Mouse (Mus musculus) intestine, embryonic 14.5 days (tissue): Measurements from ENCODE around the gene Mapk12. TPM values are rescaled to one million over a fixed set of nuclear protein-coding genes. Genes with fewer than 3 reads are reported as not detected.

Experiments
- ATAC-seq: fragments of 200-750 bp; cut with Nextera tagmentation; replicated peaks from 2 replicates; pipeline ENCODE4 v1.8.0; 2017; ENCODE audit warnings: low read depth, moderate number of reproducible peaks, moderate TSS enrichment, moderate library complexity; ENCODE audit not compliant: low FRiP score, low TSS enrichment
- DNase-seq: peaks from one replicate; pipeline ENCODE4 v3.0.0-alpha.2; 2018; ENCODE audit warnings: low spot score
- H3K27ac ChIP-seq: fragments of 300-500 bp; sonication (generic); 2 replicates; pipeline ENCODE4 v1.5.1; 2014; ENCODE audit warnings: low read depth, mild to moderate bottlenecking, control low read depth
- H3K27me3 ChIP-seq: fragments of 300-500 bp; sonication (generic); replicated peaks from 2 replicates; pipeline ENCODE4 v1.6.1; 2014; ENCODE audit warnings: low read length, control low read depth; ENCODE audit not compliant: control insufficient read depth, insufficient read depth
- H3K36me3 ChIP-seq: fragments of 300-500 bp; sonication (generic); 2 replicates; pipeline ENCODE4 v1.6.1; 2014; ENCODE audit warnings: low read length, control low read depth; ENCODE audit not compliant: control insufficient read depth, insufficient read depth
- H3K4me1 ChIP-seq: fragments of 300-500 bp; sonication (generic); replicated peaks from 2 replicates; pipeline ENCODE4 v1.6.1; 2014; ENCODE audit warnings: low read length, control low read depth, mixed read lengths; ENCODE audit not compliant: control insufficient read depth, insufficient read depth
- H3K4me2 ChIP-seq: fragments of 300-500 bp; sonication (generic); 2 replicates; pipeline ENCODE4 v1.6.1; 2014; ENCODE audit warnings: low read length
- H3K4me3 ChIP-seq: fragments of 300-500 bp; sonication (generic); 2 replicates; pipeline ENCODE4 v1.5.1; 2014; ENCODE audit warnings: low read depth, low read length, control low read depth, mixed read lengths
- H3K9ac ChIP-seq: fragments of 300-500 bp; sonication (generic); 2 replicates; pipeline ENCODE4 v1.6.1; 2014; ENCODE audit warnings: mild to moderate bottlenecking, low read length
- H3K9me3 ChIP-seq: fragments of 300-500 bp; sonication (generic); 2 replicates; pipeline ENCODE4 v1.6.1; 2016; ENCODE audit warnings: low read length, control low read depth; ENCODE audit not compliant: control insufficient read depth
- WGBS: fragments of 180-500 bp; shearing (Covaris S2); extraction: QIAGEN DNeasy Blood & Tissue Kit; methylation state at CpG from one replicate; pipeline ENCODE4 v1.1.7; 2014; 5-methylcytosine and 5-hydroxymethylcytosine counted together
- polyA plus RNA-seq: library from polyadenylated mRNA; unstranded; fragments of >200 nt; fragmentation: Nextera tagmentation; extraction: Ambion mirVana; gene quantifications from 2 replicates; pipeline ENCODE4 v1.2.1, GENCODE M21; 2014

Gene Mapk12
- polyA plus RNA-seq, 1 experiment from 2014 or later: 4.5 TPM

DNA sequence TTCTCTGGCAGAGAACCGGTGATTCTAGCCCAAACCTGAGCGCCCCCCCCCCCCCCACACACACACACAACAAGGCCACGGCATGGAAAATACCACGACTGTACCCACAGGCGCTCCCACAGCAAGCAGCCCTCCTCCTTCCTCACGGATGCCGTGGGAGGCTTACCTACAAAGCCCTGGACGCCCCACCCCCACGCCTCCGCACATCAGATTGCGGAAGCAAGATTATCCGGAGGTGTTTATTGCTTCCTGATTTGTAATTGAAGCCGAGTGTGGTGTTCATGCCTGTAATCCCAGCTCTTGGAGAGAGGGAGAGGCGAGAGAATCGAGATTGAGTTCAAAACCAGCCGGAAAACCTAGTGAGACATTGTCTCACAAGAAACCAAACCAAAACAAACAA lies 6.5 kb upstream of the Mapk12 start:
- Histone ChIP-seq H3K27me3 (peaks cover 53% of the 10 kb centered on the region), H3K4me3 (peak overlapping the region; percentile 25), H3K27ac (no peak overlapping the region), H3K36me3 (no peaks in the 10 kb centered on the region), H3K9me3 (no peaks in the 10 kb centered on the region), H3K4me2 (peak overlapping the region; percentile 47), H3K4me1 (peaks cover 11% of the 10 kb centered on the region), H3K9ac (no peak overlapping the region)
- DNase-seq (no peak), ATAC-seq (no peak)
- 10% methylated on average over 16 of the region's 16 CpGs for WGBS

DNA sequence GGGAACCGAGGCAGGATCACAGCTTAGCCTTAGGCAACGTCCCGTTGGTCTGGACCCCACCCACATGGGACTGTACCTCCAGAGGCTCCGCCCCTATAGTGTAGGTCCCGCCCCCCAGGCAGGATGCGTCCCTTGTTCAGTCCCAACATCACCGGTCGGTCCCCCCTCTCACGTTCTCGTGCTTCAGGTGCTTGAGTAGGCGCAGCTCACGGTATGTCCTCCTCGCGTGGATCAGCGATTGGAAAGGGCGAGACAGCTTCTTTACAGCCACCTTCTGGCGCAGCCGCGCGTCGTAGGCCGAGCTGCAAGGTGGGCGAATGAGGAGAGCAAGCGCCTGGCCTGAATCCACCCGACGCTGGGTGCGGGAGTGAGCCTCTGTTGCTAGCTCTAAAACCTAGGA lies 6.0 kb upstream of the Mapk12 start:
- peak overlapping the region; percentile 47 for H3K4me2 ChIP-seq
- DNase-seq (peak; percentile 69), ATAC-seq (peak; percentile 44; the same call in 1 of the 2 replicates)
- no peak overlapping the region for H3K27ac ChIP-seq
- no peaks in the 10 kb centered on the region for H3K36me3 ChIP-seq
- 2% methylated on average over 27 of the region's 27 CpGs for WGBS
- peaks cover 11% of the 10 kb centered on the region for H3K4me1 ChIP-seq
- H3K27me3 ChIP-seq: peaks cover 57% of the 10 kb centered on the region
- no peaks in the 10 kb centered on the region for H3K9me3 ChIP-seq
- H3K4me3 ChIP-seq: peak overlapping the region; percentile 25
- H3K9ac ChIP-seq: no peak overlapping the region

DNA sequence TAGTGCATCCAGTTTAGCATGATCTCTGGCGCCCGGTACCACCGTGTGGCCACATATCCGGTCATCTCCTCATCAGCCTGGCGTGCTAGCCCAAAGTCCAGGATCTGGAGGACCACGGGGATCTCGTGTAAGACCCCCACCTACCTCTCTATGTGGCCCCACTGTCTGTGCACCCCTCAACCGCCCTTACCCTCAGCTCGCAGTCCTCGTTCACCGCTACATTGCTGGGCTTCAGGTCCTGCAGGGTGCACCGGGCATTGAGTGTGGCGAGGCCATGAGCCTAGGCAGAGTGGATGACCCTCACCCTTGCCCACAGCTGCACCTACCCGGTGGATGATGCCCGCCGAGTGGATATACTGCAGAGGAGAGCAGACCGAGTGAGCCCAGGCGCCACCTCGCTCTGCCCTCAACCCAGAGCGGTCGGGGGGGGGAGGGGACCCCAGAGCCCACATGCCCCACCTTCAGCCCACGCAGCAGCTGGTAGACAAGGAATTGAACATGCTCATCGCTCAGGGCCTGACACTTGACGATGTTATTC lies 5.4 kb upstream of the Mapk12 start:
- Histone ChIP-seq H3K4me1 (peaks cover 11% of the 10 kb centered on the region), H3K4me3 (no peak overlapping the region), H3K27me3 (peaks cover 63% of the 10 kb centered on the region), H3K9me3 (no peaks in the 10 kb centered on the region), H3K36me3 (no peaks in the 10 kb centered on the region), H3K27ac (no peak overlapping the region), H3K9ac (no peak overlapping the region), H3K4me2 (no peak overlapping the region)
- WGBS: 70% methylated on average over 24 of the region's 24 CpGs
- no peak for ATAC-seq
- DNase-seq: no peak

DNA sequence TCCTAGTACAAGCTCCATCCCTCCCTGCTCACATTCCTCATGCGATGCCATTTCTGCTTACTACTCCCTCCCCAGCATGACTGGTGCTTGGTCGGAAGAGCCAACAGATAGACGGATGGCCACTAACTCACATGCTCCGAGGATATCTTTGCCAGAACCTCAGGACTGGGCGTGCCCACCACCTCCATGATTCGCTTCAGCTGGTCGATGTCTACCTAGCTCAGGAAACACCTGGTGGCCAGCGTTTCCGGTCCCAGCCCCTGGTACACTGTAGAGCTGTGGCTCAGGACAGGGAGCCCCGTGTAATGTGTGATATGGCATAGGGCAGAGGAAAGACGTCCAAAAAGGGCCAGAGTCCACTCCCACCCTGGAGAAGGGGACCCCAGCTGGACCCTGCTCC lies 4.5 kb upstream of the Mapk12 start:
- H3K9me3 ChIP-seq: no peaks in the 10 kb centered on the region
- no peak for DNase-seq
- no peaks in the 10 kb centered on the region for H3K36me3 ChIP-seq
- no peak overlapping the region for H3K4me3 ChIP-seq
- H3K9ac ChIP-seq: no peak overlapping the region
- no peak overlapping the region for H3K4me2 ChIP-seq
- 82% methylated on average over 11 of the region's 11 CpGs for WGBS
- H3K27ac ChIP-seq: no peak overlapping the region
- peaks cover 17% of the 10 kb centered on the region for H3K4me1 ChIP-seq
- no peak for ATAC-seq
- H3K27me3 ChIP-seq: peaks cover 73% of the 10 kb centered on the region

DNA sequence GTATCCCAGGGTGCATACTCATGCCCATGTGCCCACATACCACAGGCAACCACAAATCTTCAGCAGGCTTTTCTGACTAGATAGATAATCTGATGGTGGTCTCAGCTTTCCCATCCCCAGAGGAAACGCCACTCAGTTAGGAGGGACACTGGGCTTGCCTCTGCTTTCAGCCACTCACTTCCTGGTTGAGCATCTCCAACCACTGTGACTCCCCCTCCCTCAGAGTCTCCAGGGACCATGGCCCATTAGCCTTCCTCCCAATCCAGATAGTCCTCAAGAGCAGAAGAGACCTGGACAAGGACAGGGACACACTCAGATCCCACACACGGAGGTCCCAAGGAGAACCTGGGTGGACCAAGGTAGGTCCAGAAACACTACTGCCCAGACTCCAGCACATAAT lies 2.6 kb upstream of the Mapk12 start:
- peaks cover 79% of the 10 kb centered on the region for H3K27me3 ChIP-seq
- no peaks in the 10 kb centered on the region for H3K9me3 ChIP-seq
- no peak overlapping the region for H3K4me3 ChIP-seq
- H3K4me1 ChIP-seq: peaks cover 15% of the 10 kb centered on the region
- H3K9ac ChIP-seq: no peak overlapping the region
- H3K4me2 ChIP-seq: no peak overlapping the region
- H3K27ac ChIP-seq: no peak overlapping the region
- H3K36me3 ChIP-seq: no peaks in the 10 kb centered on the region
- no peak for ATAC-seq
- no peak for DNase-seq
- 74% methylated on average over 2 of the region's 2 CpGs for WGBS

DNA sequence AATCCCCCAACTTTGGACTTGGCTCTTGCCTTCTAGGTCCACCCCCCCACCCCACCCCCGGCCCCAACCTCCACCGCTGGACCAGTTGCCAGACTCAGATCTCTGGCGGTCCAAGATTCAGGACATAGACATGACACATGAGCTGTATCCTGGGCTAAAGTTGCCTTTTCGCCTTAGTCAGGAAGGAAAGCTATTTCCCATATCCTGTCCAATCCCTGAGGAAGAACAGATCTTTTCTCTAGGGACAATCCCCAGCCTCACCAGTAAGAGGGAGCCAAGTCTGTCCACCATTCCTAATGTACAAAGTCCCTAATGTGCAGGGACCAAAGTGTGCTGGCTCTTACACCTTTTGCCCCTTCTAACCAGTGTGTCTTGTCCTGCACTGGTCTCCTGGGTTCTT lies 1.4 kb upstream of the Mapk12 start:
- Histone ChIP-seq H3K4me3 (no peak overlapping the region), H3K4me1 (peaks cover 15% of the 10 kb centered on the region), H3K9ac (no peak overlapping the region), H3K27ac (no peak overlapping the region), H3K27me3 (peaks cover 66% of the 10 kb centered on the region), H3K36me3 (no peaks in the 10 kb centered on the region), H3K4me2 (no peak overlapping the region), H3K9me3 (no peaks in the 10 kb centered on the region)
- ATAC-seq (no peak), DNase-seq (no peak)
- 42% methylated on average over 4 of the region's 4 CpGs for WGBS

DNA sequence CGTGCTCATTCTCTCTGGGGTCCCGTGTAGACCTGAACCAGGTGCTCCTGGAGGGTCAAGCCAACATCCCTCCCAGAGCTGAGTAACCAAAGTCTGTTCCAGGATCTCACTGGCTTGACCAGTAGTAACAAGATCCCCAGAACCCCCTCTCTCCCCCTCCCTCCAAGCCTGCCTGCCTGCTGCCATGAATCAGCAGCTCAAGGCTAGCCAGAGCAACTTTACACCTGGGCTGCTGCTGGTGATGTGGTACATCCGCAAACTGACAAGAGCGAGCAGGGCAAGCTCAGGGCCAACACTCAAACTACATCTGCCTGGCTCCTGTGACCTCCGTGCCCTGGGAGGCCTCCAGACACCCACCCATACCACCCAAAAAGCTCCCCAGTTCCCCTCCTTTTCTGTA lies 940 bp upstream of the Mapk12 start:
- DNase-seq (no peak), ATAC-seq (no peak)
- H3K27ac ChIP-seq: no peak overlapping the region
- peaks cover 15% of the 10 kb centered on the region for H3K4me1 ChIP-seq
- peaks cover 62% of the 10 kb centered on the region for H3K27me3 ChIP-seq
- H3K9me3 ChIP-seq: no peaks in the 10 kb centered on the region
- no peak overlapping the region for H3K4me2 ChIP-seq
- H3K9ac ChIP-seq: no peak overlapping the region
- 18% methylated on average over 5 of the region's 5 CpGs for WGBS
- no peaks in the 10 kb centered on the region for H3K36me3 ChIP-seq
- no peak overlapping the region for H3K4me3 ChIP-seq

DNA sequence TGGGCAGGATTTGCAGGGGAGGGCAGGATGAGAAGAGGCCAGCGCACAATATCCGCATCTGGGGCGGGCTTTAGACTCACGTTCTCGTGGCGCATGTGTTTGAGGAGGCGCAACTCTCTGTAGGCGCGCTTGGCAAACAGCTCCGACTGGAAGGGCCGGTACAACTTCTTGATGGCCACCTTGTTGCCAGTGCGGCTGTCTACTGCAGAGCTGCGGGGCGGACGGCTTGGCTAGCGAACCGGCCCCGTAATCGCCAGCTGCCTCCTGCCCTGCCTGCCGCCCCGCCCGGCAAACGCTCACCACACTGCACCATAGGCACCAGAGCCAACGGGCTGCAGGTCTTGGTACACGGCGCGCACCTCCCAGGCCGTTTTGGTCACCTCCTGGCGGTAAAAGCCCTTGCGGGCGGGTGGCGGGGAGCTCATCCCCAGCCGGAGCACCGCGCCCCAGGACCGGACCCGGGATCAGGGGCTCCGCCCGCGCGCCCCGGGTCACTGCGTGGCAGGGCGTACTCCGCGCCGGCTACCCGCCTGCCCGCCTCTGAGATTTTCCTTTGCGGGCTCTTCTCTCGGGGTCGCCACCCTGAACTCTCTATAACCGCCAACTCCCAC lies 350 bp downstream of the Mapk12 start:
- ATAC-seq (peak; percentile 30; the same call in 1 of the 2 replicates), DNase-seq (peak; percentile 66)
- Histone ChIP-seq H3K4me3 (peak overlapping the region; percentile 46), H3K27me3 (peaks cover 49% of the 10 kb centered on the region), H3K27ac (no peak overlapping the region), H3K36me3 (no peaks in the 10 kb centered on the region), H3K4me2 (peak overlapping the region; percentile 88), H3K9ac (peak overlapping the region; percentile 32), H3K9me3 (no peaks in the 10 kb centered on the region), H3K4me1 (peaks cover 15% of the 10 kb centered on the region)
- under 1% methylated on average over 53 of the region's 53 CpGs for WGBS

DNA sequence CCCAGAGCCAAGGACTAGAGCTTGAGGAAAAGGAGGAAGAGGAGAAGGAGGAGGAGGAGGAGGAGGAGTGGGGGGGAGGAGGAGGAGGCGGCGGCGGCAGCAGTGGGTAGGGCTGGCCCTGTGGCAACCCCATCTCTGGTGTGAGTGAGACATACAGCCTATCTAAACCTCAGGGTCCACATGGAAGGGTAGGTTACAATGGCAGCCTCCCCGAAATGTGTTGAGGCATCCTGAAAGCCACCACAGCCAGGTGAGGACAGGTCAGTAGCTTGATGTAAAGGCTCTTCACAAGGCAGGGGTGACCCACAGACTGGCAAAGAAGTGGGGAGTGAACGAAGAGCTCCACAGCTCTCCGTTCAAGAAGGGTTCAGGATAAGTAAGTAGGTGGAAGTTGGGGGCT lies 2.0 kb downstream of the Mapk12 start:
- Histone ChIP-seq H3K36me3 (no peaks in the 10 kb centered on the region), H3K27me3 (peaks cover 45% of the 10 kb centered on the region), H3K27ac (no peak overlapping the region), H3K4me2 (no peak overlapping the region), H3K4me1 (peaks cover 15% of the 10 kb centered on the region), H3K4me3 (no peak overlapping the region), H3K9me3 (no peaks in the 10 kb centered on the region), H3K9ac (no peak overlapping the region)
- no peak for ATAC-seq
- WGBS: 88% methylated on average over 6 of the region's 6 CpGs
- no peak for DNase-seq
